Mouse (Mus musculus) MEL (cell line): ENCODE results near the gene Rtbdn.

ENCODE experiments used
- CTCF ChIP-seq, 3 experiments: IDR thresholded peaks in 2 of 3; conservative IDR thresholded peaks in 1 of 3; 2 replicates each; pipeline ENCODE4 v1.5.1; 2011 to 2012; ENCODE audit warnings: low read length in 3 of 3, low read depth in 2 of 3, mild to moderate bottlenecking in 2 of 3, improper control_type of control experiment in 1 of 3, inconsistent platforms in 1 of 3, mixed read lengths in 1 of 3, moderate library complexity in 1 of 3; ENCODE audit not compliant: control insufficient read depth in 1 of 3, insufficient read depth in 1 of 3, poor library complexity in 1 of 3, severe bottlenecking in 1 of 3
- EP300 ChIP-seq, 2 experiments: IDR thresholded peaks; 2 replicates each; pipeline ENCODE4 v1.6.1; 2011; ENCODE audit warnings: improper control_type of control experiment in 2 of 2, low read length in 2 of 2, low read depth in 1 of 2, mild to moderate bottlenecking in 1 of 2
- HCFC1 ChIP-seq: IDR thresholded peaks from 2 replicates; pipeline ENCODE4 v1.6.1; 2012; ENCODE audit warnings: low read depth, mild to moderate bottlenecking, inconsistent platforms, low read length, improper control_type of control experiment, moderate library complexity
- KAT2A ChIP-seq: conservative IDR thresholded peaks from 2 replicates; pipeline ENCODE4 v1.6.1; 2012; ENCODE audit warnings: low read depth, low read length, improper control_type of control experiment, inconsistent platforms
- MAX ChIP-seq: IDR thresholded peaks from 2 replicates; pipeline ENCODE4 v1.6.1; 2011; ENCODE audit warnings: low read length, improper control_type of control experiment
- POLR2A ChIP-seq, 2 experiments: IDR thresholded peaks; 2 replicates each; pipeline ENCODE4 v1.6.1; 2011 to 2012; ENCODE audit warnings: low read length in 2 of 2, mild to moderate bottlenecking in 2 of 2, control low read depth in 1 of 2, improper control_type of control experiment in 1 of 2, low read depth in 1 of 2, moderate library complexity in 1 of 2; ENCODE audit not compliant: control insufficient read depth in 1 of 2, insufficient read depth in 1 of 2, poor library complexity in 1 of 2
- ZC3H11A ChIP-seq: IDR thresholded peaks from 2 replicates; pipeline ENCODE4 v1.6.1; 2012; ENCODE audit warnings: low read depth, mild to moderate bottlenecking, inconsistent platforms, low read length, improper control_type of control experiment

- TF ChIP-seq HCFC1 (no peak), ZC3H11A (no peak), POLR2A (IDR thresholded peaks at IDR 0.05; ENCODE audit: control insufficient read depth in 1 of 2, insufficient read depth in 1 of 2, low read depth in 1 of 2, low read length in 2 of 2, poor library complexity in 1 of 2) (no peak), CTCF (IDR thresholded peaks at IDR 0.05 in 2 of 3, conservative IDR thresholded peaks at IDR 0.05 in 1 of 3; ENCODE audit: control insufficient read depth in 1 of 3, insufficient read depth in 1 of 3, low read depth in 2 of 3, low read length in 3 of 3, poor library complexity in 1 of 3, severe bottlenecking in 1 of 3) (no peak), MAX (no peak), KAT2A (no peak), EP300 (IDR thresholded peaks at IDR 0.05; ENCODE audit: low read depth in 1 of 2, low read length in 2 of 2) (no peak)
These were observed 3.0 kb downstream of the Rtbdn start for GRCm38 (mm10) chr8:84949753-84950152.
